In genomic region chr11:84760622-84761196, GRCm38 (mm10) we compare ENCODE assay signal across 8 mouse cellular contexts. TPM values are rescaled to one million over a fixed set of nuclear protein-coding genes. Genes with fewer than 3 reads are reported as not detected.
DNase-seq lines count a peak whose midpoint lies in the region; ATAC-seq and TF ChIP-seq lines count a peak whose summit lies in the region.

No protein-coding gene starts in this region.

- H3K4me2 ChIP-seq in forebrain, embryonic 15.5 days (replicated peaks) = peak overlapping the region; percentile 38
- H3K4me2 ChIP-seq in midbrain, postnatal 0 days (ENCODE audit: low read depth, low read length, poor library complexity, severe bottlenecking) = peak overlapping the region; percentile 42
- no peak overlapping the region for H3K4me2 ChIP-seq in intestine, embryonic 15.5 days (replicated peaks)

- H3K36me3 ChIP-seq in forebrain, embryonic 15.5 days = no peaks in the 10 kb centered on the region
- no peaks in the 10 kb centered on the region for H3K36me3 ChIP-seq in midbrain, postnatal 0 days (ENCODE audit: insufficient read depth, low read length)
- H3K36me3 ChIP-seq in intestine, embryonic 15.5 days = no peaks in the 10 kb centered on the region

- peaks cover 39% of the 10 kb centered on the region for H3K27me3 ChIP-seq in forebrain, embryonic 15.5 days
- H3K27me3 ChIP-seq in midbrain, postnatal 0 days (ENCODE audit: insufficient read depth, low read length) = no peaks in the 10 kb centered on the region
- peaks cover 3% of the 10 kb centered on the region; the same call in 1 of the 2 replicates for H3K27me3 ChIP-seq in intestine, embryonic 15.5 days (replicated peaks)

- peaks cover 32% of the 10 kb centered on the region for H3K4me1 ChIP-seq in forebrain, embryonic 15.5 days
- H3K4me1 ChIP-seq in midbrain, postnatal 0 days (ENCODE audit: insufficient read depth, low read length) = peaks cover 22% of the 10 kb centered on the region; the same call in 1 of the 2 replicates
- H3K4me1 ChIP-seq in intestine, embryonic 15.5 days (replicated peaks) = peaks cover 13% of the 10 kb centered on the region

- peak overlapping the region; percentile 9; the same call in 1 of the 2 replicates for H3K4me3 ChIP-seq in forebrain, embryonic 15.5 days
- 0 out of 2 replicates have a peak overlapping the region, but pooled peaks have one; percentile 6 for H3K4me3 ChIP-seq in midbrain, postnatal 0 days (ENCODE audit: low read depth, low read length)
- no peak overlapping the region for H3K4me3 ChIP-seq in intestine, embryonic 15.5 days (replicated peaks)

- no peak for TF ChIP-seq CTCF in midbrain, postnatal 0 days (IDR thresholded peaks at IDR 0.05)

- no peaks in the 10 kb centered on the region for H3K9me3 ChIP-seq in forebrain, embryonic 15.5 days
- no peaks in the 10 kb centered on the region for H3K9me3 ChIP-seq in midbrain, postnatal 0 days (ENCODE audit: low read length)
- no peaks in the 10 kb centered on the region for H3K9me3 ChIP-seq in intestine, embryonic 15.5 days

- peak; percentile 80 for ATAC-seq in forebrain, embryonic 15.5 days (replicated peaks)
- peak; percentile 81 for ATAC-seq in midbrain, postnatal 0 days (ENCODE audit: low FRiP score)
- ATAC-seq in CD4-positive, CD25-positive, alpha-beta regulatory T cell, adult 4 months = no peak
- no peak for ATAC-seq in intestine, embryonic 15.5 days

- H3K27ac ChIP-seq in forebrain, embryonic 15.5 days (replicated peaks) = peak overlapping the region; percentile 71
- peak overlapping the region; percentile 70 for H3K27ac ChIP-seq in midbrain, postnatal 0 days (ENCODE audit: low read depth, low read length)
- H3K27ac ChIP-seq in intestine, embryonic 15.5 days = no peak overlapping the region

- H3K9ac ChIP-seq in forebrain, embryonic 15.5 days (replicated peaks) = no peak overlapping the region
- no peak overlapping the region for H3K9ac ChIP-seq in midbrain, postnatal 0 days (replicated peaks; ENCODE audit: low read length, poor library complexity, severe bottlenecking)
- H3K9ac ChIP-seq in intestine, embryonic 15.5 days = no peak overlapping the region

- 8% methylated on average over 15 of the region's 15 CpGs for WGBS in forebrain, embryonic 15.5 days
- WGBS in midbrain, postnatal 0 days = 8% methylated on average over 15 of the region's 15 CpGs
- 23% methylated on average over 15 of the region's 15 CpGs for WGBS in intestine, embryonic 15.5 days

- DNase-seq in cerebellum, postnatal 14 days = peak; percentile 62 to 64
- DNase-seq in layer of hippocampus, adult 8-10 months (ENCODE audit: low spot score in 2 of 2) = peak; percentile 64 to 66
- DNase-seq in midbrain, postnatal 0 days (ENCODE audit: low spot score) = peak; percentile 88
- DNase-seq in testis, postnatal 14 days (ENCODE audit: low spot score) = no peak
- DNase-seq in spleen, postnatal 4 days (ENCODE audit: low spot score in 2 of 2) = no peak

RNA-seq across cellular contexts. Expression of gene Mrm1, which starts 58.6 kb away (rescaled TPM):
- polyA plus RNA-seq in forebrain, embryonic 15.5 days (2015; fragmentation: Nextera tagmentation; extraction: Ambion mirVana) = 12.3 and 14.3 TPM in 2 replicates
- total RNA-seq in layer of hippocampus, adult 8-10 months (2022) = 10 to 100 TPM; 10.5 to 15.0 (median 10.6) TPM
- 14.2 and 15.5 TPM in 2 replicates for total RNA-seq in midbrain, postnatal 0 days (2014; rRNA removed)
- polyA plus RNA-seq in midbrain, postnatal 0 days (2015; fragmentation: Nextera tagmentation; extraction: Ambion mirVana) = 13.1 and 16.9 TPM in 2 replicates
- polyA plus RNA-seq in CD4-positive, CD25-positive, alpha-beta regulatory T cell, adult 4 months (2017; shearing (Covaris generic)) = 10 to 100 TPM in 1 of 2 experiments, 1 to 10 TPM in 1; 6.8 to 12.1 TPM
- polyA plus RNA-seq in intestine, embryonic 15.5 days (2015; fragmentation: Nextera tagmentation; extraction: Ambion mirVana) = 16.0 and 16.3 TPM in 2 replicates

Comparison
In these comparisons a context has a peak if more than half of its experiments do, and no peak if none do; other contexts are left out.
1. DNase-seq: peak in cerebellum, postnatal 14 days (2 of 2), layer of hippocampus, adult 8-10 months (2 of 2) and midbrain, postnatal 0 days (single experiment); none in testis, postnatal 14 days (single experiment) and spleen, postnatal 4 days (0 of 2).
2. ATAC-seq: peak in forebrain, embryonic 15.5 days (single experiment) and midbrain, postnatal 0 days (single experiment); none in CD4-positive, CD25-positive, alpha-beta regulatory T cell, adult 4 months (single experiment) and intestine, embryonic 15.5 days (single experiment).